Mouse (Mus musculus) thymus, adult 2 months (tissue): ENCODE measurements around the gene Ide.

Experiments
- CTCF ChIP-seq: fragments of 200-500 bp; IDR thresholded peaks from 2 replicates; pipeline ENCODE4 v1.5.1; 2012; ENCODE audit warnings: mild to moderate bottlenecking, control low read depth, low read length, moderate library complexity, borderline replicate concordance; ENCODE audit not compliant: control insufficient read depth, poor library complexity, insufficient read depth; ENCODE audit errors: extremely low read depth
- POLR2A ChIP-seq: fragments of 200-500 bp; IDR thresholded peaks from 2 replicates; pipeline ENCODE4 v1.6.1; 2012; ENCODE audit warnings: mild to moderate bottlenecking, low read length, control low read depth, moderate library complexity; ENCODE audit not compliant: control insufficient read depth, poor library complexity, insufficient read depth; ENCODE audit errors: extremely low read depth

- TF ChIP-seq POLR2A (no peak), CTCF (no peak)
Measured at GRCm38 (mm10) chr19:37237306-37237705, 100.3 kb downstream of the Ide start.
